Mouse (Mus musculus) yolk sac, embryonic 10.5 days (tissue): Measurements from ENCODE around the gene Itga5.
A peak's percentile ranks its signal among the peaks of the same experiment; 100 is the strongest.

Source experiments
- DNase-seq: peaks from one replicate; pipeline ENCODE4 v3.0.0-alpha.2; 2017; ENCODE audit warnings: low spot score

Itga5 gene

DNA sequence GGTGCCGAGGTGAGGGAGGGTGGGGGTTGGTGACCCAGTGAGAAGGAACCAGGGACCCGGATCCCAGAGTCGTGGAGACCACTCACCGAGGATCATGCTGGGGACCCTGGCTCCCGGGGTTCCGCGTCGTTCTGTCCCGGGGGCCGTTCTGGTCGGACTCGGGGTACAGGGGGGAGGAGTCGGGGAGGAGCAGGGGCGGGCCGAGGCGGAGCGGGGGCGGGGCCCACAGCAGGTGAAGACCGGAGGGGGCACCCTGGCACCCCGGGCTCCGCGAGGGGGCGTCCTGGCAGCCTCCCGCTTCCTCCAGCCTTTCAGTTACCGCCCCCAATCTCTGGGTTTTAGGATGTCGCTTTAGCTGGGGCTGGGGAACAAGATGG, 26.6 kb downstream of the Itga5 start, which contains the start of gene Zfp385a:
TSS of gene Zfp385a (minus strand) at position 133 of the 377 bp plus-strand sequence.
- no peak for DNase-seq

DNA sequence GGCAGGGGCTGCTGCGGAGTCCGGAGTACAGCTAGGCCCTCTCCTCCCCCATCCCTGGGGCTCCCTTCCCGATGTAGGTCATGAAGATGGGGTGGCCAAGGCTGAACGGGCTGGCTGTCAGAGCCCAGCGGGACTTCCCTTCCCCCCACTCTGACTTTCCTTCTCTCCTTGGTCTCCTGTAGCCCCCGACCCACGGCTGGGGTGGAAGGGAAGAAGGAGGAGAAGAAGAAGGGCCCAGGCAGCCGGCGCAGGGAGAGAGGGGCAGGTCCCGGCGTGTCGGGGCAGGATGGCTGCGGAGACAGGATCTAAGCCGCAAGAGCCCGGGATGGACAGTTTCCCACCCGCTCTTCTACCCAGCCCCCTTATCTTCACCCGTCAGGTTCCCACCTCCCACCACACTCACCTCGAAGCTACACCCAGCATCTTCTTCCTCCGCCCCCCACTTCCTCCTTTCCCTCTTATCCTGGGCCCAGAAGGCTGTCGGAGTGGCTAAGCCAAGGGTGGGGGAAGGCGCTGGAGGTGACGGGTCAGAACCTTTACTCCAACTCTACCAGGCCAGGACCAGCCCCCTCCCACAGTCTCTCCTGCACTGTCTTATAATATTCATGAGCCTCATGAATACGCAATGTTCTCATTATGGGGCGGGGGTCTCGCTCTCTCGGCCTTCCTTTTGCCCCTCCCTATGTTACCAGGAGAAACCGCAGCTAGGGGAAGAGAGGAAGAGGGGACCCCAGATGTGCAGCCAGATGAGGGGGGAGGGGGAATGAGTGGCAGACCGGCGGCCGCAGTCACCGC, 27.2 kb downstream of the Itga5 start:
- no peak for DNase-seq

DNA sequence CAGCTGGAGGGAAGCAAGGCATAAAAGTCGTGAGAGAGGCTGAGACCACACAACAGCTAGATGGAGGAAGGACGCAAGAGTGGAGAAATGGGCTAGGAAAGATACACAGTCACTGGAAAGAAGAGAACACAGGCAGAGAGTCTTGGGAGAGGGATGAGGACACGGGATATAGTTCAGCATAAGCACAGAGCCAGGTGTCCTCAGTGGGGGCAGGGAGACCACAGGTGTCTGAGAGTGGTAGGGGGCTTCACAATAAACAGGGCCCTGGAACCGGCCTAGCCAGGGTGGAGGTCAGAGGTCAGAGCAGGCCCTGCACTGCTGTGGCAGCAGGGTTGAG, 27.8 kb downstream of the Itga5 start:
- no peak for DNase-seq

DNA sequence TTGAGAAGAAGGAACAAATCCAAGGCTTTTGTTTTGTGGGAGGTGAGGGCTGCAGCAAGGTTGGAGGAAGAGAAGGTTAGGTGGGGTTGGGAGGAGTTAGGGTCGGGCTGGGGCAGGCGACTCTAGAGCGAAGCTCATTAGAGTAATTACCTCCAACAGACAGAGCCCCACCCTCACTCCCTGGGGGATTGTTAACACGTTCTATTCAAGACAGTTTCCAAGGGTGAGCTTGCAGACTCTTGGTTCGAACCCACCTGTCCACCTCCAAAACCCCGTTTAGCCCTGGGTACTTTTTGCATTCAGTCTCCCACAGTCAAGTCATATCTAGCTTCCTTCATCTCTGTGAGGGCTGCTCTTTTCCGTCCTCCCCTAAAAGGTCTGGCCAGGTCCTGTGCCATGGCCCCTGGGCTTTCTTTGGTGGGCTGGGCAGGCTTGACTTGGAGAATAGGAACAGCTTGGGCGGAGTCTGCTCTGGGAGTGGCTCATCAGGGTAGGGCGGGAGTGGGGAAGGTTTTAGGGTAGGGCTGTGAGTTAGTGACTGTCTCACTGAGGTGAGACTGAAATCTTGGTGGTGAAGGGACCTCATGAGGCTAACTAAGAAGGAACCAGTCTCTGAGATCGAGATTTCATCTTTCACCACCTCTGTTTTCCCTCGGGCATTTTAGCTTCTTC, 29.4 kb downstream of the Itga5 start:
- DNase-seq, result no peak

DNA sequence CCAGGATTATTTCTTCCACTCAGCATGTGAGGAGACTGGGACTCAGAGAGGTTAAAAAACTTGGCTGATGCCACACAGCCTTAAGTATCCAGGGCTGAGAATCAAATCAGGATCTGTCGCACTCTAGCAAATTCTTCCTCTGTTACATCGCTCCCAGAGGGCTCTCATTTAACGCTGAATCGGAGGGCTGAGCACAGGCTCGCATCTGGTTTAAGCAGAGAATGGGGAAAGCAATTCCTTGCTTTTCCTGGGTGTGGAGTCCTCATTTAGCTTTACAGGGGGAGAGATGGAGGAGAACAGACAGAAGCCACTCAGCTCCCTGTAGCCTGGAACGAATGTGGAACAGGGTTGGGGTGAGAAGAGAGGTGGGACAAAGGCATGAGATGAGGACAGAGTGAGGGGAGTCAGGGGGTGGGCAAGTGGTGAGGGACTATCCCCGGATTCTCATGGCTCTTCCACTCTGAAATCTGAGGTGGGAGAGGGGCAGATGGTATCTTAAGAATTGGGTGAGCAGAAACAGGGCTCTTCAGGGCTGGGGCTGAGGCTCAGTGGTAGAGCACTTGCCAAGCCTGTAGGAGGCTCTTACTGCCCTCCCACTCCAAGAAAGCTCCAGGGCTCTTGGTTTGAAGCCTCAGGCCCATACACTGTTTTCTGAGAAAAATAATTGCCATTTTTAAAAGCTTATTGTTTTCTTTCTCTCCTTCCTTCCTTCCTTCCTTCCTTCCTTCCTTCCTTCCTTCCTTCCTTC, 30.9 kb downstream of the Itga5 start:
- no peak for DNase-seq

DNA sequence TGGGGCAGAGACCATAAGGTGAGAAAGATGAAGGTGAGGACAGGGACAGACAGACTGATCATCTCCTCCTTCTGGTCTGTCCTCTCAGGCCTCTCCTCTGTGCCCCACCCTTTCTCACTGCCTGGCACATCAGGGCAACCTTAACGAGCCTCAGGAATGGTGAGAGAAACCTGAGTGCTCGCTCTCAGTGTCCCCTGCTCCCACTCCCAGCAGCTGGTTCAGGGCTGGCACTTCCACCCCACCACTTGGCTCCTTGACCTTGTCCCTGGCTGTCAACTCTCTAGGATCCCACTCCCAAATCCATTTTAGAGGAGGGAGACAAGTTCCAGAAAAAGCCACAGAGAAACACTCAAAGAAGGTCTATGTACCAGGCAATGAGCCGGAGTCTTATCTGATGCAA, 31.5 kb downstream of the Itga5 start:
- no peak for DNase-seq

DNA sequence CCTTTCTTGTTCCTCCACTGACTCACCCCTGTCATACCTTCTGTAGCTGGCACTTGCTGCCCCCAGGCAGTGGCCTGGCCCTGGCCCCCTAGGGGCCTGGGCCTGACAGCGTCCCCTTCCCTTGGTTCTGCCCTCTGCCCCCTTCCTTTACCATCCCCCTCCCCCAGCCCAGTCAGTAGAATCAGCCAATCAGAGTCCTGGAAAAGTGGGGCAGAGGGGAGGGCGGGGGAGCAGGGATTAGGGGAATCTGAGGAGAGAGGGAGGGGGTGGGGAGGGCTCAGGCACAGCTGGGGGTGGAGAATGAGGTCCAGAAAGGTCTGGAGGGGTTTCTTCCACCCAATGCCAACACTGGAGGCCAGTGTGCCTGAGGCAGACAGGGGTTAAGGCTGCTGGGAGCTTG, 32.4 kb downstream of the Itga5 start:
- no peak for DNase-seq

DNA sequence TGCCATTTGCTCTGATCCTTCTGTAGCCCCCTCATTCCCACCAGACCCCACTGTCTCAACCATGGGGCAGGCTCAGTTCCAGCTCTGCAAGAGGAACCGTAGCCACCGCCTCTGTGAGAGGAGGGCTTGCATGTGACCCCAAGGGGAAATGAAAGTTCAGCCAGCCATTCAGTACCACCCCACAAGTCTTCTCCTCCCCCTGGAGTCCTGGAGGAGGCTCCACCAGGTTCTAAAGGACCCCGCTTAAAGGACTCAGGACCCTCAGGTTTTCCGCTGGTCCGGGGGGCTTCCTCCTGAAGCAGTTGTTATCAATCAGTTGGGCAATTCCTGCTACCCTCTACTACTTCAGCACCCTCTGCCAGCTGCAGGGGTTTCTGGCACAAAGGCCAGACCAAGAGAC, 32.8 kb downstream of the Itga5 start:
- no peak for DNase-seq

GRCm38 (mm10) chr15:103333081-103333615, 33.4 kb downstream of the Itga5 start:
- DNase-seq, result no peak

DNA sequence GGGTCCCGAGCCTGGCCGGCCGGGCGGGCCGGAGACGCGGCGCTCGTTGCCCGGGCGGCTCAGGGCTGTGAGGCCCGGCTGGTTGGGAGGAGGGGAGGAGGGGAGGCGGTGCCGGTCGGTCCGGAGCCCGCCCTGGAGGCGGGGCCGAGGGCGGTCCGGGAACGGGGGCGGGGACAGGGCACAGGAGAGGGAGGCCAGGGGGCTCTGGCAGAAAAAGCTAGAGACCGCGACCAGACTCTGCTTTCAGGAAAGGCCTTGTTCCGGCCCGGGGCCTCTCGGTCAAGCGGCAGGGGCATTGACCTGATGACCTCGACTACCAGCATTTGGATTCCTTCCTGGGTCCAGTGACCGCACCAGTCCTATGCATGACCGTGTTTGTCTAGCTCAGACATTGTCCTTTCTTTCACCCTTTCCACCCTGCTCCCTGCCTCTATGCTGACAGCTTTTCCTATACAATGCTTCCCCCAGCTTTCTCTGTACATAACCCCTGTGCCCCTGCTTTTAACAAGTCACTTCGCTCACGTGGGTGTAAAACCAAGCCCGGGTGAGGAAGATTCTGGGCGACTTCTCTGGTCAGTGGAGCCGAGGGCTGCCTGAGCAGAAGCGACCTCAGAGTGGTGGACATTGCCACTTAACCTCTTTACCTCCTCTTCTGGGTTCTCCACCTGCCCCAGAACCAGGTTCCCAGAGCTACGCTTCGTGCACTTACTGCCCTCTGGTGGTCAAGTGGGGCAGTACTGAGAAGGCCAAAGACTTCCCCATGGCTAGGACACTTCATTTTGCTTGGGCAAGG, 42.9 kb downstream of the Itga5 start:
- DNase-seq, result peak; percentile 94

- DNase-seq, result no peak
These were observed 43.5 kb downstream of the Itga5 start for GRCm38 (mm10) chr15:103323070-103323454.

DNA sequence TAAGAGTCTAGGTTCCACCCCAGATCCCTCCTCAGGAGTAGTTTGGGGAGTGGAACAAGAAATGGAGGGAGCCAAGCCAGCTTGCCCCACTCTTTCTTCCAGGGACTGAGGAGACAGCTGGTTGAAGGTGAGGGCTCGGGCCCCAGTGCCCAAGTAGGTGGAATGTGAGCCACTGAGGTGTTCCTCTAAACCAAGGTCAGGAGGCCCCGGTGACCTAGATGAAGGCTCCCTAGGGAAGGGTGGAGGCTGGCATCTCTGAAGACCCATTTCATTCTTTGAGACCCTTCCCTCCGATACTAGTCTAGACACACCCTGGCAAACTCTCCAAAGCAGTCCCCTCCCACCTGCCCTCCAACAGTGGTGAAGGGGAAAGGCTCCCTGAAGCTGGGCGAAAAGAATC, 44.2 kb downstream of the Itga5 start:
- no peak for DNase-seq

- DNase-seq, result no peak
These were observed 45.5 kb downstream of the Itga5 start for GRCm38 (mm10) chr15:103321076-103321475.

DNA sequence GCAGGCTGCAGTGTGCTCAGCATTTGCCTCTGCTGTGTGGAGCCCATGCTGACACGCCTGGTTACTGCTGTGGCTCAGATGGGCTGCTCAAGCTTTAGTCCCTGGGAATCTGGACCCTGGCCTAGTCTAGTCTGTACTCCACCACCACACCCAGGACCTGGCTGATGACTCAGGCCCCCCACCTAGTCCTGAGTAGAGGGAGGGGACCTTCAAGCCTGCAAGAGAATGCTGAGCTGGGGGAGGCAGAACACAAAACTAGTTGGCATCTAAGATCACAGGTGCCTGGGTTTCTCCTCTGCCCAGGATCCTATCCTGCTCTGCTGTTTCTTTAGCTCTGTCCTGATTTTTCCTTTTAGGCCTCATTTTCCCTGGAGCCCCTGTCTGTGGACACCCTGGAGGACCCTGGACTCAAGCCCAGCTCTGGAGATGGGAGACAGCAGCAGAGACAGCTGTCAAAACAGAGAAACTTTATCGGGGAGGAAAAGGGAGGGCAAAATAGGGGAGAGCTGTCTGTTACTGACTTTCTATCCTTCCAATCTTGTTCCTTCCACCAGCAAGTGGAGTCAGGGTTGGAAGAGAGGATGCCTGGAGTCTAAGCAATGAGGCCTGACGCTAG, 48.3 kb downstream of the Itga5 start:
- DNase-seq, result no peak

DNA sequence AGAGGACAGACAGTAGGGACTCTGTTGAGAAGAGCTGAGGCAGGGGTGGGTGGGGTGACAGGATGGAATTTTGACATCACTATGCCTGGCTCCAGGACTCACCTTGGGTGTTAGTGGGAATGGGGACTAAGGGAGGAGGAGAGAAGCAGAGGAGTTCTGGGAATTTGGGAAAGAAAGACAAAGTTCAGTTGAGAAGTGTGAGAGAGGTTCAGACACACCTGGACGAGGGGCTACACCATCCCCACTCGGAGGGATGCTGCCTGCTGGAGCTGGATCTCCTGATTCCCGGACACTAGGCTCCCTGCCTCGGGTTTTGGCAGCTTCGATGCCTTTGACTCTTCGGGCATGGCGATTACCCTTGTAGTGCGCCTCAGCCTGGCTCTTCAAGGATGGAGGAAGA, 48.8 kb downstream of the Itga5 start:
- DNase-seq, result no peak

- no peak for DNase-seq
These were observed 49.4 kb downstream of the Itga5 start for GRCm38 (mm10) chr15:103317120-103317519.

GRCm38 (mm10) chr15:103315979-103316776, 50.4 kb downstream of the Itga5 start:
- no peak for DNase-seq

DNA sequence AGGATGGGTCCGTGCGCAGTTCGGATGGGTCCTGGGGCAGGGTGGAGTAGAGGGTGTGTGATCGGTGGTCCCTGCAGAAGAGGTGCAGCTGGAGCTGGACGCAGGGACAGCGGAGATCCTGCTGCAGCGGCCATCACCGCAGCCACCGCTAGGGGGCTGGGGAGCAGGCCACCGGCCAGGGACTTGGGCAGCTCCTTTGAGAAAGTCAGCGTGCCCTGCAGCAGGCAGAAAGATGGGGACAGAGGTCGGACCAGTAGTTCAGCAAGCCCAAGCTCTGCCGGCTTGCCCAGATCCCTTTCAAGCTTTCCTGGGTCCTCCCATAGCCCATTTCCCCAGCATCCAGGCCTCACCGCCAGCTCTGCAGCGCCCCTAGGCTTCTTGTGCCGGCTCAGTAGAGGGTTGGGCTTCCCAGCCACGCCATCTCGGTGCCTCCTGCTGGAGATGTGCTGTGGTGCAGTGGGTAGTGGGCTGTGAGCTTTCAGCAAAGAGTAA, 51.5 kb downstream of the Itga5 start:
- peak; percentile 76 for DNase-seq

DNA sequence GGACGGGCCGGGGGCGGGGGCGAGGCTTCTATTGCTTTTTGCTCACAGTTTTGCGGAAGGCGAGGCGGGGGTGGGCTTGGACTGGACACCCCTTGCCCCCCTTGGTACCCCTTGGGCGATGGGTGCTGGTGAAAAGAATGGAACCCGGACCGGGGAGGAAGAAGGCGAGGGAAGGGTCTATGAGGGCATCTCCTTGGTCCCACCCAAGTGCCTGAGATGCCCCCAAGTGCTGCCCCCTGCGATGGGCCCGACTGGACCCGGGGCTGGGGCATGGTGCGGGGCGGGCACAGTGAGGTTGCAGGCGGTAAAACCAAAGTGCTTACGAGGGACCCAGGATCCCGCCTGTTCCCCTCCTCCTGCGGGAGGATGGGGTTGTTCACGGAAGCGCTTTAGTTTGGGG, 52.4 kb downstream of the Itga5 start:
- no peak for DNase-seq

GRCm38 (mm10) chr15:103313495-103314095, 53.0 kb downstream of the Itga5 start:
- DNase-seq, result peak; percentile 56
